Mouse (Mus musculus) inflammation-experienced regulatory T-cells, adult 6 months (primary cell): Measurements from ENCODE around the gene Fam129c. TPM values are rescaled to one million over a fixed set of nuclear protein-coding genes. Genes with fewer than 3 reads are reported as not detected.

Source experiments
- ATAC-seq: one replicate; pipeline ENCODE4 v1.8.0; 2017
- polyA plus RNA-seq, 3 experiments: library from polyadenylated mRNA; unstranded; fragments of 100-300 nt; shearing (Covaris generic); gene quantifications; one replicate each; pipeline ENCODE4 v1.2.1; 2017

The Fam129c gene
- 1 to 10 TPM; 1.5 to 2.0 (median 1.7) TPM for polyA plus RNA-seq

DNA sequence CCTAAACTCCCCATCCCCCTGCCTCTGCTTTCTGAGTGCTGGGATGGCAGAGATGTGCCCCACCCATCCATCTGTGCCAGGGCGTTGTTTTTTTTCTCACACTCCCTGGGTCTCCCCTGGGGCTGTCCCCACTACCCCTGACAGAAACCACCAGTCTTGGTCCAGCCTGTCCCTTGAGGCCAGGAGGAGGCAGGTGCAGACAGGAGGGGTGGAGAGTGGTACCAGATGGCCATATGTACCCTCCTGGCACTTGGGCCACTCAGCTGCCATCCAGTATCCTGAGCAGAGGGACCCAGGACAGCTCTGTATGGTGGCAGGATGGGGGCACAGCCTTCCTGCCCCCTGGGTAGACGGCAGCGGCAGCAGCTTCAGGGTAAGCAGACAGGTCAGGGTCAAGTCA, at the start of gene Fam129c:
Fam129c (plus strand) TSS at position 198 of the 400 bp plus-strand sequence.
- no peak for ATAC-seq

DNA sequence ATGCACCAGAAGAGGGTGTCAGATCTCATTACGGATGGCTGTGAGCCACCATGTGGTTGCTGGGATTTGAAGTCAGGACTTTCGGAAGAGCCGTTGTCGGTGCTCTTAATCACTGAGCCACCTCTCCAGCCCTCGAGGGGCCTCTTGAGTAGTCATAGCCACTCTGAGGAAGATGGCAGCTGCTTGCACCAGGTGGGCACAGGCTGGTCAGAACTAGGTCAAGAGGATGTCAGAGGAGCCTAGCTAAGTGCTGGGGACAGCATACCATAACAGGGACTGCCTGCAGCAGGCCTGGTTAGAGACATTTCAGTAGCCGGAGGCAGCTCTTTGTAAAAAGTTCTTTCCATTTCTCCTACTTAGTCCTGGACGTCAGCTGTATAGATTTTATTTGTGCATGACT, 46.7 kb upstream of the Fam129c start:
- no peak for ATAC-seq

GRCm38 (mm10) chr8:71552770-71553169, 44.7 kb upstream of the Fam129c start:
- ATAC-seq: no peak

DNA sequence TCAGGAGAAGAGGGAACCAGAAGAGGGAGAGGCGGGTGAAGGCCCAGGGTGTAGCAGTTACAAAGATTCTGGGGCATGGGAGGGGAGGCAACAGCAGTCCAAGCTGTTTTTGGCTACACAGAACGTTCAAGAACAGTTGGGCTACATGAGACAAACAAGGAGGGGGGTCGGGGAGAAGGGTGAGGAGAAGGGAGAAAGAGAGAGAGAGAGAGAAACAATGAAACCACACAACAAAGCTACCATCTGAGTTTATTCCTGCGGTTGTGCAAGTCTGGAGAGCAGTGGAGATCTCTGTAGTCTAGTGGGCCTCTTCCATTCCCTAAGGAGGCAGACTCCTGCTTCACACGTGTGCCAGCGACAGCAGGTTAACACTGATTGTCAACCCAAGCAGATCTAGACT, 43.4 kb upstream of the Fam129c start:
- ATAC-seq: no peak

DNA sequence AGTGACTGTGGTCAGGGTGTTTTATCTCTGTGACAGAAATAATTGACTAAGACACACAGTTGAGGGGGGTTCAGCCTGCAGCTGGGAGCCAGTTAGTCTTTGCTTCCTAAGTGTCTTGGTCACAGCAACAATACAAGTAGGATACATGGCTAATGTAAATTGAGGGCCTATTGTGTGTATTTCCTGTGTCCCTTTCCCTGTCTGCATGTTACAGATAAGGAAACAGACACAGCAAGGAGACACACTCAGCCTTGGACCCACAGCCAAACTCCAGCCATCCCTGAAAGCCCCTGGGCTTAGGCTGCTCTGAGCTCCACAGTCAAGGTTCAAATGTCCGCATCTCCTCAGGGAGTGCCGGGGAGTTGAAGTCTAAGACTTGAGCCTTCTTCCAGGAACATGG, 42.8 kb upstream of the Fam129c start:
- no peak for ATAC-seq

GRCm38 (mm10) chr8:71558071-71558957, 39.1 kb upstream of the Fam129c start, which contains the start of gene Tmem221:
TSS of gene Tmem221 (minus strand) at chr8:71558871.
- peak; percentile 44 for ATAC-seq

- ATAC-seq: peak; percentile 66
These were observed 38.3 kb upstream of the Fam129c start for GRCm38 (mm10) chr8:71558958-71559690.

DNA sequence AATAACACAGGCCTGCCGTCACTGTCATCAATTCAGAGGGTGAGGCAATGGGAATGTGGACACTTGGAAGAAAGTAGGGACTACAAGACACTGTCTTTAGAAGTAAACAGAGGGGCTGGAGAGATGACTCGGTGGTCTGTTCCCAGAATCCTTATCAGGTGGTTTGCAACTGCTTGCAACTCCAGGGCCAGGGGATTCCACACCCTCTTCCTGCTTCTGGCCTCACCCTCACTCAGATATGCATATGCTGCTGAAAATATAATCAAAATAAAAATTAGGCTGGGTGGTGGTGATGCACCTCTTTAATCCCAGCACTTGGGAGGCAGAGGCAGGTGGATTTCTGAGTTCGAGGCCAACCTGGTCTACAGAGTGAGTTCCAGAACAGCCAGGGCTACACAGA, 37.4 kb upstream of the Fam129c start:
- ATAC-seq: no peak

DNA sequence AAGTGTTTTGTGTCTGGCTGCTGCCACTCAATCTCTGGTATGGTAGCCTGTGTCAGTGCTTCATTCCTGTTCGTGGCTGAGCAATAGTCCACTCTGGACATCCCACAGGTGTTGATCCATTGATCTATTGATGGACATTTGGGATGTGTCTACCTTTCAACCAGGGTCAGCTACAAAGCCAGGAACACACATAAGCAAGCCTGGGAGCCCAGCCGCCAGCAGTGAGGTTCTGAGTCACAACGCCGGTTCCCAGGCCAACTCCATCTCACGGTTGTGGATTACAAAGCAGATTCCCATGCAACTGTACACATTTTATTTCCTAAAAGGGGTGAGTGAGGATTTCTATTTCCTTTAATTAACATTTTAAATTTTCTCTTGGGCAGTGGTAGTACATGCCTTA, 36.7 kb upstream of the Fam129c start:
- ATAC-seq: no peak

DNA sequence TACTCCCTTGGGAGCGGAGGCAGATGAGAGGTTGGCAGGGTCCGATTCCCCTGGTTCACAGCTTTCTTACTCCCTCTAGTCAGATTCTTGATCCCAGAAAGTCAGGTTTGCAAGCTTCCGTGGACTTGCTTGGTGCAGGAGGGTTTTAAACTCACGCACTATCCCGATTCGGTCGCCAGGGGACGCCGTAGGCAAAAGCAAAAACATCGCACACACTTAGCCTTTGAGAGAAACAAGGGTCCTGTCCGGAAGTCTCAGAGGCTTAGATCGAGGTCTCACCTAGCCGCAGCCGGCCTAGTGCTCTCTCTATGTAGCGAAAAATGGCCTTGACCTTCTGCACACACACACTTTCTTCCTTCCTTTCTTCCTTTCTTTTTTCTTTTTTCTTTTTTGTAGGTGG, 36.0 kb upstream of the Fam129c start:
- peak; percentile 58 for ATAC-seq

GRCm38 (mm10) chr8:71562751-71563150, 34.7 kb upstream of the Fam129c start:
- peak; percentile 35 for ATAC-seq

DNA sequence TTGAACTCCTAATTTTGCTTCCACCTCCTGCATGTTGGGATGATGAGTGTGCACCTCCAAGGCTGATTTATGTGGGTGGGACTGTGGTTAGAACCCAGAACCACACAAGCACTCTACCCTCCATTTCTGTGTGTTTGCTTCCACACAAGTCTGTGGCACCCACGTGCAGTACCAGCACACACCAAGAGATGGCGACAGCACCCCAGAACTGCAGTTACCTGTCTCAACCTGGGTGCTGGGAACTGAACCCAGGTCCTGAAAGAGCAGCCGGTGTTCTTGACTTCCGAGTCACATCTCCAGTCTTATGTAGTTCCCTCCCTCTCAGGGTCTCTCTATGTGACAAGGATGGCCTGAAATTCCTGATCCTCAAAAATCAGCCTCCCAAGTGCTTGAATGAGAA, 33.5 kb upstream of the Fam129c start:
- no peak for ATAC-seq

DNA sequence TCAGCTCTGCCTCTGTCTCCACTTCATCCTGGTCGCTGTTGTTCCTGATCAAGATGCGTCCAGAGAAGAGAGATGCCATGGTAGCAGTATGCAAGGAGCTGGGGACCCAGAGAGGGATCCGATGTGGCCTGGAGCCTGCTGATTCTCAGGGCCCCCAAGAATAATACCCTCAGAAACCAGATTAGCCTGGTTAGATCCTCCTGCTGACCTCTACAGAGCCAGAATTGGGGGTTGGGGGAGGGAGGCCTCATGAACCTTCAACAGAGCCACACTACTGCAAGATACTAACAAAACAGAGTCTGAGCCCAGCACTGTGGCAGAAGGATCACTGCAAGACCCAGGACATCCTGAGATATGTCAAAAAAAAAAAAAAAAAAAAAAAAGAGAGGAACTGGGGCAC, 30.9 kb upstream of the Fam129c start, which contains the start of gene Nxnl1:
Nxnl1 (minus strand) TSS at position 101 of the 400 bp plus-strand sequence.
- no peak for ATAC-seq

DNA sequence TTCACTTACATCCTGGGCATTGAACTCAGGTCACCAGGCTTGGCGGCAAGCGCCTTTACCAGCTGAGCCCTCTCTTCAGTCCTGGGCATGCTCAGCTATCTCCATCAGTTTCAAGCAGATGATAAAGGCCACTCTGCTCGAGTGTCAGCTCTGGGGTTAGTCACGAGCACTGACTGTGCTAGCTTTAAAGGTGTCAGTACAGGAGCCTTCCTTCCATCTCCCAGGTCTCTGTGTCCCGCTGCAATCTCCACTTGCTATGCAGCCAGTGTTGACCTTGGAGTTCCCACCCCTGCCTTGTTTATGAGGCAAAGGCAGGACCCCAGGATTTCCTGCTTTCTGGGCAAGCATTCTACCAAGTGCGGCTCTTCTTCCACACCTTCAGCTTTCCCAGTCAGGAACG, 29.9 kb upstream of the Fam129c start:
- no peak for ATAC-seq

DNA sequence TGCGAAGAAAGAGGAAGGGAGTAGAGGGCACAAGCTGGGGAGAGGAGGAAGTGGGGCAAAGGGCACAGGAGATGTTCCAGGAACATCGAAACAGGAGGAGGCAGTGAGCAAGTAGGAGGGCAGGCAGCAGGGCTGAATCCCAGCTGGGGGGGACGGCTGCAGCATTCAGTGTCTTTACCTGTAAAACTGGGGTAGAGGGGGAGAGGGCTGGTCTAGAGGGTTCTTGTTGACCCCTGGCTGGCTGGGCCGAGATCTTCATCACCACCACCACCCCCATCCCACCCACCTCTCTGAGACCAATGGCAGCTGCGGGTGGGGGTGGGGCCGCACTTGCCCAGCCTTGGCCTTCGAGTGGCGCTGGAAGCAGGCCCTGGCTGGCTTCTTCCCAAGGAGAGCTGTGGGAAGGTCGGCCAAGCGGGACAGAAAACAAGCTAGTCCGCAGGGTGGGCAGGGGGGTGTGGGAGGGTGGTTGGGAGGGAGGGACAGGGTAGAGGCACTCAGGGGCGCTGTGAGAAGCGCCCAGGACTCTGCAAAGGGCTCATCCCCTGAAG, 29.0 kb upstream of the Fam129c start, which contains the start of gene Slc27a1:
Slc27a1 (plus strand) TSS at position 496 of the 551 bp plus-strand sequence.
- no peak for ATAC-seq

GRCm38 (mm10) chr8:71568941-71569340, 28.5 kb upstream of the Fam129c start:
- ATAC-seq: no peak

DNA sequence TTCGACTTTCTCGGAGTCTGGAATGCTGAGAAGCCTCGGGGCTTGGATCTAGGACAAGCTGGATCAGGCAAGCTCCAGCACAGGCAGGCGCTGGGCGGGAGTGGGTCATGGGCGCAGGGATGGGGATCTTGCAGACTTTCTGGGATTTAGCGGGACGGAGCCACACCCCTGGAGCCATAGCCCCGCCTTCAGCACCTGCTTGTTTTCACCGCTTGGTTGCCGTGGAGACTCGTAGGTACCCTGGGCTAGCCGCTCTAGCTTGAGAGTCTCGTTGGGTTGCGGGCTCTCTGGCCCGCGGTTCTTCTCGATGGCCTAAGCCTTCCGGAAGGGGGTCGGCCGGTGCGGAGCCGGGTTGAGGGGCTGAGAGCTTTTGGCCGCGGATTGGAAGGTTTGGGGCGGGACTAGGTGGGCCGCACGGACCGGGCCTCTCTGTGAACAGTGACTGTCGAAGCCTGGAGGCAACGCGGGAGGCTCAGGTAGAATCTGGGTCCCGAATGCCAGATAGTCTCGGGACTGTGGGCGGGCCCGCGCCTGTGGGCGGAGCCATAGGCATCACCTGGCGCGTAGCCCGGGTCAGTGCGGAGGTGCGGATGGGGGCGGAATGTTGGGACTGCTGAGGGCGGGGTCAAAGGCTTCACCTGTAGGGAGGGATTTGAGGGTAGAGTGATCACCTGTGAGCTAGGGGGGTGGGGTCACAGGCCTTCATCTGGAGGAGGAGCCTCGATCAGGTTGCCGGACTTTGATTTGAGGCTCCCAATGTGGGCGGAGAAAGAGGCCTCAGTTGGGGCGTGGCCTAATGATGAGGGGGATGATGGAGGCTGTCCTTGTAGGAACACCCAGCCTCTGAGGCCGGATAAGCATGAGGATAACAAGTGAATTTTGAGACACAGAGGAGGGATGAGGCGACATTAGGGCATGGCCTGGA, 27.8 kb upstream of the Fam129c start:
- ATAC-seq: peak; percentile 54

DNA sequence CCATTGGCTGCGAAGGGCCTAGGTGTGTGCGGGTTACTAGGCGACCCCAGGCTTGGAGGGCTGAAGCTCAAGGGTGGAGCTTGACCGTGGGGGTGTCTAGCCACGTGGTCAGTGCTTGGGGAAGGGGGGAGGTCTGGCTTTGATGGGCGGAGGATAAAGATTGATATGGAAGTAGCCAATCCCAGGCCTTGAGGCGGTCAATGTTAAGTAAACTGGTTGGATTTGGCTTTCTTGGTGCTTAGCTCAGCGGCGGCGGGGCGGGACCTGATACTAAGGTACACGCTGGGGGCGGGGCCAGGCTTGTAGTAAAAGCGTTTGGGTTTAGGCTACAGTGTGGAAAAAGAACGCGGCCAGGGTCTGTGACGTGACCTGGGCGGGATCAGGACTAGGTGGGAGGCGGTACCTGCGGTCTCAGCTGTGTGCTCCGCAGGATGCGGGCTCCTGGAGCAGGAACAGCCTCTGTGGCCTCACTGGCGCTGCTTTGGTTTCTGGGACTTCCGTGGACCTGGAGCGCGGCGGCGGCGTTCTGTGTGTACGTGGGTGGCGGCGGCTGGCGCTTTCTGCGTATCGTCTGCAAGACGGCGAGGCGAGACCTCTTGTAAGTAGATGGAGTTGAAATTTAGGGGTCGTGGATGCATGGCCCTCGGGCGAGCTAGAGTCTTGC, 27.0 kb upstream of the Fam129c start:
- ATAC-seq: peak; percentile 88

DNA sequence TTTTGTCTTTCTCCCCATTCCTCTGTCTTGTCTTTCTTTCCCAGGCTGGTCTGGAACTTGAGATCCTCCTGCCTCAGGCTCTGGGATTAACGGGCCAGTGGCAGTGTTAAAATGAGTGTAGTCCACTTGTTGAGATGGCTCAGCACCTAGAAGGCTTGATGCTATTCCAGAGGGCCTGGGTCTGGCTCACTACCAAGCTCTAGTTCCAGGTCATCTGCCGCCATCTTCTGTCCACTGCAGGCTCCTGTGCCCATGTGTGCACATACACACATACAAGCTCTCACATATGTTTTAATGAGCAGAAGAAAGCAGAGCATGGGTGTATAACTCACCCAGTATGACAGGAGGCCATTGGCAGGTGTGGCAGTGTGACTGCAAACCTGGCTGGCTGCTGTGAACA, 25.4 kb upstream of the Fam129c start:
- ATAC-seq: no peak

DNA sequence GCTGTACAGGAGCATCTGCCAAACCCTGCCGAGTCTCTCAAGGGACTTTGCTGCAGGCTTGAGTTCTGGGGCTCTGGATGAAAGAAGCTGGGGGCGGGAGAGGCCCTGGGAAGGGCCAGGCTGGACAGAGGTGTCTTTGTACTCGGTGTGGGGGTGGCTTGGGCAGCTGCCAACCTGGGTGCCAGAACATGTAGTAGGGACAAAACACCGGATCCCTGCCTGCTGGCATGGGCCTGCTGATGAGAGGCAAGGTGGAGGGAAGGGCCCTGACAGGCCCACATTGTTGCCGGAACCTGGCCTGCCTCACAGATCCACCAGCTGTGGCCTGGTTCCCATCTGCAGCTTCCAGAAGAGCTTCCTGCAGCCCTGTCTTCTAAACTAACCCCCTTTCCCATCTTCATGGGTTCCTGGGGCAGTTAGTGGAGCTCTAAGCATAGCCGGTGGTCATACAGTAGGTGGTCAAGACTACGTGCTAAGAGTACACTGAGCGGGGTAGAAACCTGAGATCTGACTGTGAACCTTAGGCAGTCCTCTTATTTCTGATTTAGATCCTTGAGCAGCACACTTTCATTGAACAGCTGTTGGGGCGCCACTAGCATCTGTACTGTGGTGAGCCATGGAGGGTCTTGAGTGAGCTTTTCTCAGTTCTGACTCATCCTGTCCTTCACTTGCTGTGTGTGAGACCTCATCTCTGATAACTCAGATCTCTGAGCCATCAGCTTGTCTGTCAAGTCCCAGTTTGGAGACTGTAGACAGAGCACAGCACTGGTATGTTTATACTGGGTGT, 24.4 kb upstream of the Fam129c start:
- no peak for ATAC-seq

GRCm38 (mm10) chr8:71574426-71574825, 23.0 kb upstream of the Fam129c start:
- ATAC-seq: no peak
